Mouse (Mus musculus) c-Kit-negative CD71-positive TER-119-positive erythroid progenitor cells, embryonic 14.5 days (primary cell): ENCODE measurements around the gene Pdx1.
A peak's percentile ranks its signal among the peaks of the same experiment; 100 is the strongest.

Experiments
- DNase-seq: peaks from one replicate; pipeline ENCODE4 v3.0.0-alpha.2; 2013; ENCODE audit warnings: low read depth, low spot score

The Pdx1 gene

GRCm38 (mm10) chr5:147284365-147284764, 14.6 kb downstream of the Pdx1 start:
- DNase-seq, result no peak

DNA sequence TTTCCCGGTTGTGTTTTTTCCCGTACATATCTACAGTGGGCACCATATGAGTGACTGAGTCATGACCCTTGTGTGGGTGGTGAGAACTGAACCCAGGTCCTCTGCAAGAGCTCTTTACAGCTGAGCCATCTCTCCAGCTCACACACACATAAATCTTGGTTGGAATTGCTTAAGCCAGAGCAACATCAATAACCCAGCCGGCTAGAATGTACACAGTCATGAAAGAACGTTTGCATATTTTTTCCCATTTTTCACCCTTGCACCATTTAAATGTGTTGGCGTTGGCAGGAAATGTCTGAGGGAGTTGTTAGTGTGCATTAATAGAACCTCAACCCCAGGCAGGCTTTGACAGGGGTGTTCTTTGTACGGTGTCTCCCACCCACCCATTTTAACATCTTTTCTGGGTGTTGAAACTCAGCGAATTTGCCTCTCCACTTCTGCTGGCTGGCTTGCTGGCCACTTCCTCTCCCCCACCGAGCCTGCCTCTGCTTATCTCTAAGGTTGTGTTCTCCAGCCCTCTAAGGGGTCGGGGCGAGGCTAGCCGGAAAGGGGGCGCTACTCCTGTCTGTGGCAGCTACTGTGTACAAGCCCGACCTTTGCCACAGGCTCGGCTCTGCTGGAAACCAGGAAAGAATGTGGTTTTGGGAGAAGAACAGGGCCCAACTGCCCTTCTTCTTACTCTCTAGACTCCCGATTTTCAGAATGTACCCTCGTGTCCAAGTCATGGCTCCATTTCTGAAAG, 22.2 kb downstream of the Pdx1 start:
- no peak for DNase-seq

DNA sequence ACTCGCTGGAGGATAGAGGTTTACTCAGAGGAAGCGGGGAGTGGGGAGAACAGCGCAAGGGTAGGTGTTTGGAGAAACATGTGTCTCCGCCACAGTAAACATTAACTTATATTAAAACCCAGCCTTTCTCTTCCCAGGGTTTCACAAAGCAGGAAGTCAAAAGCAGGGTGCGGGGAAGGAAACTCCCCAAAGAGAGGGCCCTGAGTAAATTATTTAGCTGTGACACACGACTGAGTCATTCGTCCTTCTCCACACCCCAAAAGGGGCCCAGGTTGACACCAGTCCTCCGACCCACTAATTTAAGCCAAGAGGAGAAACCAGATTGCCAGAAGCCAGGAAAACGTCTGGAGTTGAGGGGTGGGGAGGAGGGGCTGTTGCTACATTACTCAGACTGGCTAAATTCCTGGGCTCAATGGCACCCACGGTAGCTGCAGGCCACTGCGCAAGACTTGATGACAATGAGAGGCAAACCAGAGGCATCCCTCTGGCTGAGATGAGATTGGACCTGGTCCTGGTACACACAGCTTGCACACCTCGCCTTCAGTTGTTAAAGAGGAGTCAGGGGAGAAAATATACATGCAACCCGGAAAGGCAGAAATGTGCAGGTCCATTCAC, 22.9 kb downstream of the Pdx1 start:
- DNase-seq, result no peak

DNA sequence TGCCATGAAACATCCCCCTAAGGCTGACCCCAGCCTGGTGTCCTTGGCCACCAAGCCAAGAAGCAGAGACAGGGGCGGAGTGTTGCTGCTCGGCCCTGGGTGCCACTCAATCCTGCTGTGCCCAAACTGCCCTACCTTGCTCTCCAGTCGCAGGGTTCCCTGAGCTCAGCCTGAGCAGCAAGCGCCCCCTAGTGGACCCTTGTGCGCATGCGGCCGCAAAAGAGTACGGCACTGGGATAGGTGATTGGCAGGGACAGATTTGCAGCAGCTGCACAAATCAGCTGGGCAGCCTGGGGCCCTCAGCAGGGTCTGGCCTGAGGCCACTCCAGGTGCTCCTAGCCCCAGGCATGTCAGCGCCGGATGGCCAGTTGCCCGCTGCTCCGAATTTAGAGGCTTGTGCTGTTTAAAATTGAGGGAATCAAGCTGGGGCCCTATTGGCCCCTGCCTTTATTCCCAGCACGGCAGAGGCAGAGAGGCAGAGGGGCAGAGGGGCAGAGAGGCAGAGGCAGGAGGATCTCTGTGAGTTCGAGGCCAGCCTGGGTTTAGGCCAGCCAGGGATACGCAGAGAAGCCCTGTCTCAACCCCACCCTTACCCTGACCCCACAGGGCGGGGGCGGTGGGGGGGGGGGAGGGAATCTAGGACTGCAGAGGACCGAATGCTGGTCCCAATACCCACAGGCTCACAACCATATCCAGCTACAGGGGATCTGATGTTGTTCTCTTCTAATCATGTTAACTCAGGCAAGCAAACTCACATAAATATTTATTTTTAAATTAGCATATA, 23.6 kb downstream of the Pdx1 start:
- DNase-seq, result peak; percentile 21

GRCm38 (mm10) chr5:147294121-147294520, 24.4 kb downstream of the Pdx1 start:
- DNase-seq, result no peak

DNA sequence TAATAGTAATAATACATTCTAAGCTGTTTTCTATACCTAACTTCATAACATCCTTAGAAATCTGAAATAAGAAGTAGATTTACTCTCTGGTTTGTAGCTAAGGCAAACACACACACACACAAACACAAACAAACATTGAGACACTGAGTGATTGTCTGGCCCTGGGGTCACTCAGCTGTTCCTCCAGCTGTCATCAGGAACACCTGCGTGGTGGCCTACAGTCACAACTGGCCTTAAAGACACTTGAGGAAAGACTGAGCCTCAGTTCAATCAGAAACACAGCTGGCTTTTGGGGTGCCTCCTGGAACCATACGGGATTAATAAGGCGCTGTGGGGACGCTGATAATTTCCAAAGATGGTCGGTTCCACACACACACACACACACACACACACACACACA, 27.5 kb downstream of the Pdx1 start:
- DNase-seq, result no peak

- DNase-seq, result no peak
These were observed 29.7 kb downstream of the Pdx1 start for GRCm38 (mm10) chr5:147299255-147300000.

DNA sequence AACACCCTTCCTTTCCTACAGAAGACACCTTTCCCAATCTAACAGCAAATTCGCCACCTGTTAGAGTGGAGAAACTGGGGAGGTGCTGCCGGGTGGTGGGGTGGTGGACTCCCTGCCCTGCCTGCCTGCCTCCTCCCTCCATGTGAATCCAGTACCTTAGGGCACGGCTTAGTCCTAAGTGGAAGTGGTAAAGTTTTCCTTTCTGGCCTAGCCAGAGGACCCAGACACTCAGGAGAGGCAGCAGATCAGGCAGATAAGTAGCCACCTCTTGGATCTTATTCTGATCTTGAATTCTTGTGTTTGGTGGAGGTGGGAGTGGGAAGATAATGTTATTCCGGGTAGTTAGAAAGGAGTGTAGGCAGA, 30.2 kb downstream of the Pdx1 start:
- DNase-seq, result no peak

- no peak for DNase-seq
These were observed 31.4 kb downstream of the Pdx1 start for GRCm38 (mm10) chr5:147300917-147301780.

DNA sequence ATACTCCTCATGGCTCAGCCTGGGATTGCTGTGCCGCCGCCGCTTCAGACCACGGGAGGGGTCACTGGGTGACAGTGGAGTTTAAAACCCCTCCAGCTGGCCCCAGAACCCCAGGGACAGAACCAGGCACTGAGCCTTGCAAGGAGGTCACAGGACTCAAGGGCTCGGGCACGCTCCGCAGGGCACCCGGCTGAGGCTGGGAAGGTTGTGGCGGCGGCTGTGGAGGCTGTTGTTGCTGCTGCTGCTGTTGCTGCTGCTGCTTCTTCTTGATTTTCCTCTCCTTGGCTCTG, 32.0 kb downstream of the Pdx1 start:
- DNase-seq, result no peak

- DNase-seq, result no peak
These were observed 32.4 kb downstream of the Pdx1 start for GRCm38 (mm10) chr5:147302141-147302540.

- no peak for DNase-seq
These were observed 33.1 kb downstream of the Pdx1 start for GRCm38 (mm10) chr5:147302746-147303400.

- no peak for DNase-seq
These were observed 34.8 kb downstream of the Pdx1 start for GRCm38 (mm10) chr5:147304276-147305155.

DNA sequence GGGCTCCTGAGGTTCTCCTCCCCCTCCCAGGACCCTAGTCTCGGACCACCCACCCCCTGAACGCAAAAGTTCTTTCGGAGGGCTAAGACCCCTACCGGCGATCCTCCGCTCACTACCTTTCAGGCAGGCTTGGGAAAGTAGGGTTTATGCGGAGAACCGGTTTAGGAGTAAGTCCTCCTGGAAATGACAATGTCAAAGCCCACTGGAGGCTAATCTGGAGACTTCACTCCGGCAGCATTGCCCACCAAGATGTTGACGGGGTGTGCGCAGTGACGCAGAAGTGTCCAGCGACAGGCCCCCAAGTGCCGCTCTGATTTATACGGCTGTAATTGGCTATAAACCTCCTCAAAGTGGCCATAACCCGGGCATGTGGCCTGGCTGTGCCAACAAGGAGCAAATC, 35.4 kb downstream of the Pdx1 start:
- no peak for DNase-seq

GRCm38 (mm10) chr5:147305856-147306637, 36.3 kb downstream of the Pdx1 start:
- DNase-seq, result no peak

GRCm38 (mm10) chr5:147306638-147307397, 37.1 kb downstream of the Pdx1 start, which contains the start of gene Cdx2:
TSS of gene Cdx2 (minus strand) at chr5:147307270.
- DNase-seq, result no peak

- no peak for DNase-seq
These were observed 37.6 kb downstream of the Pdx1 start for GRCm38 (mm10) chr5:147307398-147307785.

GRCm38 (mm10) chr5:147308451-147308850, 38.7 kb downstream of the Pdx1 start:
- no peak for DNase-seq
